Mouse (Mus musculus) embryonic facial prominence, embryonic 10.5 days (tissue): Measurements from ENCODE around the gene Insig1. TPM values are rescaled to one million over a fixed set of nuclear protein-coding genes. Genes with fewer than 3 reads are reported as not detected.

Experiments
- polyA plus RNA-seq: library from polyadenylated mRNA; unstranded; fragments of >200 nt; fragmentation: Nextera tagmentation; extraction: Ambion mirVana; gene quantifications from 2 replicates; pipeline ENCODE4 v1.2.1, GENCODE M21; 2016

The Insig1 gene
- polyA plus RNA-seq, 1 experiment from 2014 or later: 88.0 TPM

Other genes with a start within 250 kb of the Insig1 start
- gene Htr5a, start 229.2 kb upstream of the Insig1 start, polyA plus RNA-seq: not detected in 2 replicates
- 0.05 TPM in 1 of 2 replicates, not detected in the other for gene En2, start 94.3 kb downstream of the Insig1 start, polyA plus RNA-seq
- 1.3 and 5.3 TPM in 2 replicates for gene Cnpy1, start 174.4 kb downstream of the Insig1 start, polyA plus RNA-seq
- gene Rbm33, start 245.8 kb downstream of the Insig1 start, polyA plus RNA-seq: 13.9 and 14.7 TPM in 2 replicates